Mouse (Mus musculus): Measurements from ENCODE around the gene Rnf24.

DNA sequence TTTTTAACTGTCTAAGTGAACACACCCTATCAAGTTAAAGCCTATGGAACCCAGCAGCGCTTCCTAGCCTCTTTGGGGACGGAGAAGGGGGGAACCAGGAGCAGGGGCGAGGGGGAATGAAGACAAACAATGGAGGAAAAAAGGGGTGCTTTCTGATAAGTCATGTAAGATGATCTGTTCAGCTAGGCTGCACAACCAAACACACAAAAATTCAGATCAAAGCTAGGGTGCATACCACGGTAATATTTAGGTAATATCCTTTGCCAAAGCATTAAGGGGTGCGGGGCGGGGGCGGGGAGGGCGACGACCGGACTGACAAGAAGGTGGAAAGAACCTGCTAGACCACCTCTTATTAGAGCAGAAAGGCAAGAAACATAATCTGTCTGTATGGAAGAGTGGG is 1.2 kb downstream of the Rnf24 start:
- TF ChIP-seq POLR2A (IDR thresholded peaks at IDR 0.05; ENCODE audit: low read depth, low read length) (no peak), CTCF (IDR thresholded peaks at IDR 0.05; ENCODE audit: borderline replicate concordance, insufficient read depth, low read length) (no peak)

Data from embryonic fibroblast, embryonic 13.5 days (primary cell).